Mouse (Mus musculus) ES-Bruce4 (cell line): Measurements from ENCODE around the gene Tcn2.

Source experiments
- EP300 ChIP-seq: IDR thresholded peaks from 2 replicates; pipeline ENCODE4 v1.6.1; 2011; ENCODE audit warnings: low read depth, low read length; ENCODE audit not compliant: insufficient read depth
- POLR2A ChIP-seq: IDR thresholded peaks from one replicate; pipeline ENCODE4 v1.8.1; 2011; ENCODE audit warnings: low read length; ENCODE audit not compliant: insufficient read depth

DNA sequence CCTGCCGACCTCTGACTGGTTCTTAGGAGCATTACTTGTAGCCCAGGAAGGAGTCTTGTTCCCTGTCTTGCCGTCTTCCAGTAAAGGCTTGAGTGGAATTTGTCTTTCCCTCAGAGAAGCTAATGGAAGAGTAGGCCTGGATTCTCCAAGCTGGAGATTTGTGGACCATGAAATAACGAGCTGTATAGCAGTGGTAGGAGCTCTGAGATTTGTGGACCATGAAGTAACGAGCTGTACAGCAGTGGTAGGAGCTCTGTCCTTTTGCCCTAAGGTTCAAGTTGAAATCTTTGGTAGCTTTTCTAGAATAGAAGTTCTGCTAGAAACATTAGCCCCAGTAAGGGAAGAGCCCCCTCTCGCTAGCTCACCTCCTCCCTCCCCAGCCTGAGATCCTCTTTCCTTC lies 46.5 kb upstream of the Tcn2 start:
- TF ChIP-seq EP300 (no peak), POLR2A (no peak)
